Mouse (Mus musculus) heart, adult 2 months (tissue): ENCODE data around the gene Slc38a10.

Source experiments
- CTCF ChIP-seq: fragments of 200-600 bp; IDR thresholded peaks from 2 replicates; pipeline ENCODE4 v1.8.1; 2022; ENCODE audit warnings: antibody characterized with exemption, mild to moderate bottlenecking, moderate library complexity
- POLR2A ChIP-seq: fragments of 200-500 bp; IDR thresholded peaks from 2 replicates; pipeline ENCODE4 v1.6.1; 2011; ENCODE audit warnings: mild to moderate bottlenecking, low read depth, low read length, control low read depth; ENCODE audit not compliant: insufficient read depth

- TF ChIP-seq CTCF (no peak), POLR2A (no peak)
Observed at GRCm38 (mm10) chr11:120119108-120119507, 32.0 kb downstream of the Slc38a10 start.
